Mouse (Mus musculus): ENCODE data around the gene Fam107a. TPM values are rescaled to one million over a fixed set of nuclear protein-coding genes. Genes with fewer than 3 reads are reported as not detected.
A peak's percentile ranks its signal among the peaks of the same experiment; 100 is the strongest.

Gene Fam107a
- polyA plus RNA-seq, 1 experiment from 2014 or later = 0.14 TPM

- H3K9me3 ChIP-seq (replicated peaks) = no peaks in the 10 kb centered on the region
- DNase-seq (ENCODE audit: low spot score) = no peak
- H3K4me3 ChIP-seq = no peak overlapping the region
- H3K27ac ChIP-seq (replicated peaks) = no peak overlapping the region
- no peaks in the 10 kb centered on the region for H3K36me3 ChIP-seq
- WGBS = 84% methylated on average over 11 of the region's 11 CpGs
- H3K4me1 ChIP-seq = peaks cover 16% of the 10 kb centered on the region
- H3K27me3 ChIP-seq (ENCODE audit: low read depth, poor library complexity, severe bottlenecking) = no peaks in the 10 kb centered on the region
These were observed 14.8 kb upstream of the Fam107a start for GRCm38 (mm10) chr14:8332314-8333252.

GRCm38 (mm10) chr14:8331307-8331905, 13.6 kb upstream of the Fam107a start:
- DNase-seq (ENCODE audit: low spot score) = no peak
- no peaks in the 10 kb centered on the region for H3K9me3 ChIP-seq (replicated peaks)
- no peaks in the 10 kb centered on the region for H3K27me3 ChIP-seq (ENCODE audit: low read depth, poor library complexity, severe bottlenecking)
- peaks cover 21% of the 10 kb centered on the region for H3K4me1 ChIP-seq
- H3K36me3 ChIP-seq = no peaks in the 10 kb centered on the region
- H3K4me3 ChIP-seq = no peak overlapping the region
- 93% methylated on average over 14 of the region's 14 CpGs for WGBS
- H3K27ac ChIP-seq (replicated peaks) = no peak overlapping the region

- no peak overlapping the region for H3K4me3 ChIP-seq
- H3K36me3 ChIP-seq = no peaks in the 10 kb centered on the region
- no peak for DNase-seq (ENCODE audit: low spot score)
- WGBS = 79% methylated on average over 6 of the region's 6 CpGs
- no peaks in the 10 kb centered on the region for H3K9me3 ChIP-seq (replicated peaks)
- H3K27ac ChIP-seq (replicated peaks) = no peak overlapping the region
- H3K4me1 ChIP-seq = peaks cover 21% of the 10 kb centered on the region
- no peaks in the 10 kb centered on the region for H3K27me3 ChIP-seq (ENCODE audit: low read depth, poor library complexity, severe bottlenecking)
These were observed 12.6 kb upstream of the Fam107a start for GRCm38 (mm10) chr14:8330390-8330789.

GRCm38 (mm10) chr14:8329552-8329951, 11.7 kb upstream of the Fam107a start:
- Histone ChIP-seq H3K36me3 (no peaks in the 10 kb centered on the region), H3K27me3 (ENCODE audit: low read depth, poor library complexity, severe bottlenecking) (no peaks in the 10 kb centered on the region), H3K4me1 (peaks cover 21% of the 10 kb centered on the region), H3K27ac (replicated peaks) (0 out of 2 replicates have a peak overlapping the region, but pooled peaks have one; percentile 29), H3K4me3 (no peak overlapping the region), H3K9me3 (replicated peaks) (no peaks in the 10 kb centered on the region)
- peak; percentile 25 for DNase-seq (ENCODE audit: low spot score)
- WGBS = 50% methylated on average over 4 of the region's 4 CpGs

- H3K9me3 ChIP-seq (replicated peaks) = no peaks in the 10 kb centered on the region
- H3K27me3 ChIP-seq (ENCODE audit: low read depth, poor library complexity, severe bottlenecking) = no peaks in the 10 kb centered on the region
- no peaks in the 10 kb centered on the region for H3K36me3 ChIP-seq
- DNase-seq (ENCODE audit: low spot score) = no peak
- H3K4me1 ChIP-seq = peaks cover 18% of the 10 kb centered on the region
- WGBS = 34% methylated on average over 1 of the region's 1 CpGs
- H3K4me3 ChIP-seq = no peak overlapping the region
- H3K27ac ChIP-seq (replicated peaks) = no peak overlapping the region
These were observed 9.5 kb upstream of the Fam107a start for GRCm38 (mm10) chr14:8327371-8327770.

GRCm38 (mm10) chr14:8326961-8327360, 9.1 kb upstream of the Fam107a start:
- no peak overlapping the region for H3K27ac ChIP-seq (replicated peaks)
- H3K4me3 ChIP-seq = no peak overlapping the region
- H3K9me3 ChIP-seq (replicated peaks) = no peaks in the 10 kb centered on the region
- no peak for DNase-seq (ENCODE audit: low spot score)
- no peaks in the 10 kb centered on the region for H3K36me3 ChIP-seq
- no peaks in the 10 kb centered on the region for H3K27me3 ChIP-seq (ENCODE audit: low read depth, poor library complexity, severe bottlenecking)
- peaks cover 18% of the 10 kb centered on the region for H3K4me1 ChIP-seq

- no peaks in the 10 kb centered on the region for H3K9me3 ChIP-seq (replicated peaks)
- DNase-seq (ENCODE audit: low spot score) = no peak
- peaks cover 18% of the 10 kb centered on the region for H3K4me1 ChIP-seq
- 81% methylated on average over 4 of the region's 4 CpGs for WGBS
- no peaks in the 10 kb centered on the region for H3K36me3 ChIP-seq
- no peak overlapping the region for H3K27ac ChIP-seq (replicated peaks)
- no peak overlapping the region for H3K4me3 ChIP-seq
- no peaks in the 10 kb centered on the region for H3K27me3 ChIP-seq (ENCODE audit: low read depth, poor library complexity, severe bottlenecking)
These were observed 7.9 kb upstream of the Fam107a start for GRCm38 (mm10) chr14:8325746-8326145.

- H3K4me1 ChIP-seq = peaks cover 21% of the 10 kb centered on the region
- no peaks in the 10 kb centered on the region for H3K36me3 ChIP-seq
- no peak for DNase-seq (ENCODE audit: low spot score)
- H3K27me3 ChIP-seq (ENCODE audit: low read depth, poor library complexity, severe bottlenecking) = peaks cover 42% of the 10 kb centered on the region
- 88% methylated on average over 3 of the region's 3 CpGs for WGBS
- no peak overlapping the region for H3K27ac ChIP-seq (replicated peaks)
- no peaks in the 10 kb centered on the region for H3K9me3 ChIP-seq (replicated peaks)
- H3K4me3 ChIP-seq = no peak overlapping the region
These were observed 2.7 kb upstream of the Fam107a start for GRCm38 (mm10) chr14:8320528-8320927.

- Histone ChIP-seq H3K27me3 (ENCODE audit: low read depth, poor library complexity, severe bottlenecking) (peaks cover 68% of the 10 kb centered on the region), H3K4me1 (peaks cover 21% of the 10 kb centered on the region), H3K9me3 (replicated peaks) (no peaks in the 10 kb centered on the region), H3K4me3 (peak overlapping the region; percentile 45), H3K36me3 (no peaks in the 10 kb centered on the region), H3K27ac (replicated peaks) (no peak overlapping the region)
- 2% methylated on average over 23 of the region's 23 CpGs for WGBS
- DNase-seq (ENCODE audit: low spot score) = peak; percentile 22
These were observed 1.2 kb downstream of the Fam107a start for GRCm38 (mm10) chr14:8316366-8317193.

- WGBS = 78% methylated on average over 6 of the region's 6 CpGs
- Histone ChIP-seq H3K9me3 (replicated peaks) (no peaks in the 10 kb centered on the region), H3K4me1 (peaks cover 24% of the 10 kb centered on the region), H3K27me3 (ENCODE audit: low read depth, poor library complexity, severe bottlenecking) (peaks cover 81% of the 10 kb centered on the region), H3K36me3 (no peaks in the 10 kb centered on the region), H3K27ac (replicated peaks) (no peak overlapping the region), H3K4me3 (no peak overlapping the region)
- no peak for DNase-seq (ENCODE audit: low spot score)
These were observed 2.7 kb downstream of the Fam107a start for GRCm38 (mm10) chr14:8315169-8315568.

GRCm38 (mm10) chr14:8314536-8314935, 3.3 kb downstream of the Fam107a start:
- no peaks in the 10 kb centered on the region for H3K36me3 ChIP-seq
- peaks cover 82% of the 10 kb centered on the region for H3K27me3 ChIP-seq (ENCODE audit: low read depth, poor library complexity, severe bottlenecking)
- no peak overlapping the region for H3K27ac ChIP-seq (replicated peaks)
- WGBS = 38% methylated on average over 3 of the region's 3 CpGs
- DNase-seq (ENCODE audit: low spot score) = no peak
- no peaks in the 10 kb centered on the region for H3K9me3 ChIP-seq (replicated peaks)
- H3K4me1 ChIP-seq = peaks cover 30% of the 10 kb centered on the region
- H3K4me3 ChIP-seq = no peak overlapping the region

GRCm38 (mm10) chr14:8313877-8314276, 3.9 kb downstream of the Fam107a start:
- no peaks in the 10 kb centered on the region for H3K9me3 ChIP-seq (replicated peaks)
- 40% methylated on average over 7 of the region's 7 CpGs for WGBS
- H3K4me3 ChIP-seq = no peak overlapping the region
- no peak for DNase-seq (ENCODE audit: low spot score)
- H3K4me1 ChIP-seq = peaks cover 34% of the 10 kb centered on the region
- H3K27ac ChIP-seq (replicated peaks) = no peak overlapping the region
- H3K36me3 ChIP-seq = no peaks in the 10 kb centered on the region
- peaks cover 80% of the 10 kb centered on the region for H3K27me3 ChIP-seq (ENCODE audit: low read depth, poor library complexity, severe bottlenecking)
